Mouse (Mus musculus) right cerebral cortex, postnatal 14 days (tissue): ENCODE measurements around the gene Tnrc6a.

Source experiments
- DNase-seq: peaks from one replicate; pipeline ENCODE4 v3.0.0; 2022

The Tnrc6a gene

GRCm38 (mm10) chr7:123193201-123193600 is 69.5 kb downstream of the Tnrc6a start:
- no peak for DNase-seq

DNA sequence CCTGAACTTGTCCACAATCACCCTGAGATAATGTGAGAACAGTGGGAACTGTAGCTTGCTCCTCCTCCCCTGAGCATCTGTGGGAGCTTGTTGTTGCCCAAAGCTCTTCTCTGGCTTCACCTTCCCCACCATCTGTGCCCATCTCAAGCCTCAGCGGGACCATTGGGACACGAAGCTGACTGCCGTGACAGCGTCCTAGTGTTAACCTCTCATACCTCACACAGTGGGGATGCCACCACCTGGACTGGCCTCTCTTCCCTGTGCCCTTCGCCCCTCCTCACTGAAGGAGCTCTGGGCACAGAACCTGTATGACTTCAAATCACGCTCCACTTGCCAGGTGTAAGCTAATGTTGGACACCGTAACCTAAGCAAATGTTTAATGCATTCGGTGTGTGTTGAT is 71.0 kb downstream of the Tnrc6a start:
- DNase-seq, result no peak

- DNase-seq, result no peak
Measured at GRCm38 (mm10) chr7:123196432-123196831, 72.7 kb downstream of the Tnrc6a start.

- DNase-seq, result no peak
Measured at GRCm38 (mm10) chr7:123198695-123199094, 75.0 kb downstream of the Tnrc6a start.

GRCm38 (mm10) chr7:123199151-123199550 is 75.5 kb downstream of the Tnrc6a start:
- DNase-seq, result no peak

- DNase-seq, result no peak
Measured at GRCm38 (mm10) chr7:123199656-123200206, 76.0 kb downstream of the Tnrc6a start.

DNA sequence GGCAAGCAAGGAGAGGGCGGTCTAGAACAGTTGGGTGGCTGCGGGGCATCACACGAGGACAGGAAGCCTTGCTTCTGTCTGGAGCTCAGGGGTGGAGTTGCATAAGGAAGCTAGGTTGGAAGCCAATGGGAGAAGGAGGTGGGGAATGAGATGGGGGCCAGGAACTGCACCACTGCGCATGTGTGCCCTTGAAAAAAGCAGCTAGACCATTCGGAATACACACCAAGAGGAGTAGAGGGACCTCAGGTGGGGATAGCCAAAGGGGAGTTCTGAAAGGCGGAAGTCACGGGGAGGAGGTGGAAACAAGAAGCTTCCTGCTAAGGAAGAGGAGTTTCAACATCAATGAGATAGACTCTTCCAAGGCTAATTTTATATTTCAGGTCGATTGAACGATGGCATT is 77.0 kb downstream of the Tnrc6a start:
- no peak for DNase-seq

DNA sequence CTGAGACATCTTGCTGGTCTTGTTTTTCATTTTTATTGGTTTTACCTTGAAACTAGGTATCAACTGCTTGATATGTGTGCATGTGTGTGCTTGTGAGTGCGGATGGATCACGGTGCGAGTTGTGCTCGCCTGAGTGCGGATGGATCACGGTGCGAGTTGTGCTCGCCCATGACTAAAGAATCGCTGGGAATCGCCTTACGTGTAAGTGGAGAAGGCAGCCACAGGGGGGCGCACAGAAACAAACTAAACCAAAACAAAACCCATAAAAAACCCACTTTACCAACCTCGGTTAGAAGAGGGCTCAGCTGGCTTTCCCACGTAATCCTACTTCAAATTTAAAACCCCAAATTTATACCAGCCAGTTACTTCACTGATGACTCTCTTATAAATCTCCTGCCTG is 81.6 kb downstream of the Tnrc6a start:
- peak; percentile 76 for DNase-seq

DNA sequence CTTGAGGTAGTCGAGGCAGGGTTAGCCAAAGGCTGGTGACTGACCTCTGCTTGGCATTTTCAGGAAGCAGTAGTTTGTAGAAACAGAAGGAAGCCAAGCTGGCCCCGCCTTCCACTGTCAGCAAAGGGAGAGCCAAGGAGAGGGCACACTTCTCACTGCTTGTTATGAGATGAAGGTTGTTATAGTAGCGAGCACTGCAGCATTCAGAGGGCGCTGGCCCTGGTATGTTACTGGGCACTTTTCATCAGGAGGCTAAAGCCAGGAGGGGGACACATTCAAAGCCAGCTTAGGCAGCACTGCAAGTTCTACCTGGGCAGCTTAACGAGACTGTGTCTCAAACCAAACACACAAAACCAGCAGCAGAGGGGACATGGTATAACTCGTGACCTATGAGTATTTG is 83.9 kb downstream of the Tnrc6a start:
- DNase-seq, result no peak

GRCm38 (mm10) chr7:123209864-123210263 is 86.2 kb downstream of the Tnrc6a start:
- no peak for DNase-seq

DNA sequence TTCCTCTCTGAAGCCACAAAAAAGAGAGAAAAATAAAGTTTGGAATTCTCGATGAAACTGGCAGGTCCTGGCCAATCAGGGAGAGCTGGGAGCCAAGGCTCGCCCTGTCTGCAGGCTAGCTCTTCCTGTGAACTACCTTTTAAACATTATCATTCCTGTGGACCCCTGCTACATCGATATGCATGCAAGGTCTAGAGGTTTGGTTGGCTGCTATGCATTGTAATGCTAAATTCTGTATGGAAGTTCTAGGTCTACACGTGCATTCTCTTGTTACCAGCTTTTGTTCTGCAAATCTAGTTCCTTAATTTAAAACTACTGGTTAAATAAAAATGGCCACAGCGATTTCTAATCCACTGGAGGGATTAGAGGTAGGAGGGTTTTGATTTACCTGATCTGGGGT is 87.8 kb downstream of the Tnrc6a start:
- DNase-seq, result no peak

DNA sequence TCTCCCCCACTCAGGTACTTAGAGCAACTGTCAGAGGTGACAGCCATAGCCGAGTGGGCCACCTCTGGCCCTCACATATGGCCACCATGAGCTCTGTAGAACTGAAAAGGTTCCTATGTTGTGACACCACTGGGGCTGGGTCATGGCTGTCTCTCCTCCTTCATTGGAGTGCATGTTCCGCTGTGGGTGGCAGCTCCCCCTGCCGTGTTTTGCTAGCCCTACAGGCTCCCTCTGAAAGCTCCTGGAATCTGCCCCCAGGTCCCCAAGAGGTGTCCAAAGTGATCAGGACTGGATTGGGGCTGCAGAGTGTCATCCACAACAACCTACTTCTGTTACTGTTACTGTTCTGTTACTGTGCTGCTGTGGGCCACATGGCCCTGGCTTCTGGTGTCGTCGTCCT is 88.6 kb downstream of the Tnrc6a start:
- no peak for DNase-seq

DNA sequence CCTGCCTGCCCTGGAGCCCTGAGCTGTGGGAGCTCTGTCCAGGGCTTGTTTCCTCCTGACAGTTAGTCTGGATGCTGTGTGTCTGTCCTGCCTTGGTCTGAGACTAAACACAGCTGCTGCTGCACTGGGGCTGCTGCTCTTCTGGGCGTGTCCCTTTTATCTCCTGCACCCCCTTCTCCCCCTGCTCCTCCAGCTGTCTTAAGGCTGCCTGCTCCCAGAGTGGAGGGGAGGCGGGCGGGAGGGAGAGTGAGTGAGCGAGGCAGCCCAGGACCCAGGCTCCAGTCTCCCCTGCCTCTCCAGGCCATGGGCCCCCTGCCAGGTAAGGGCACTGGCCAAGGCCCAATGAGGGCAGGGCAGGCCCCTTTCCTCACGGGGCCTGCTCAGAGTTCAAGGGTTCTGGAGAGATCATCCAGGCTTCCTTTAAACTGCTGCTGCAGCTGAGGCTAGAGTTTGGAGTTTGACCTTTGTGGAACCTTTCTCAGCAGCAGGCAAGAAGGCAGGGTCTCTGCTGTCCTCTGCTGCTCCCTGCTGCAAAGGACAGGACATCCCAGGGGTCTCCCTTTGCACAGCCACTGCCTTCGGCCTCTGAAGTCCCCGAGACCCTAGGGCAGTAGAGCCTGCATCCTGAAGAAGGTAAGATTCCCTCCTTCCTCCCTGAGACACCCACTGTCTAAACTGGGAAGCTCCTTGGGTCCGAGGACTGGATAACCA is 90.8 kb downstream of the Tnrc6a start, which contains the start of gene Slc5a11:
TSS of gene Slc5a11 (plus strand) at position 416 of the 711 bp plus-strand sequence.
- DNase-seq, result no peak

- DNase-seq, result no peak
Measured at GRCm38 (mm10) chr7:123215138-123215537, 91.5 kb downstream of the Tnrc6a start.

DNA sequence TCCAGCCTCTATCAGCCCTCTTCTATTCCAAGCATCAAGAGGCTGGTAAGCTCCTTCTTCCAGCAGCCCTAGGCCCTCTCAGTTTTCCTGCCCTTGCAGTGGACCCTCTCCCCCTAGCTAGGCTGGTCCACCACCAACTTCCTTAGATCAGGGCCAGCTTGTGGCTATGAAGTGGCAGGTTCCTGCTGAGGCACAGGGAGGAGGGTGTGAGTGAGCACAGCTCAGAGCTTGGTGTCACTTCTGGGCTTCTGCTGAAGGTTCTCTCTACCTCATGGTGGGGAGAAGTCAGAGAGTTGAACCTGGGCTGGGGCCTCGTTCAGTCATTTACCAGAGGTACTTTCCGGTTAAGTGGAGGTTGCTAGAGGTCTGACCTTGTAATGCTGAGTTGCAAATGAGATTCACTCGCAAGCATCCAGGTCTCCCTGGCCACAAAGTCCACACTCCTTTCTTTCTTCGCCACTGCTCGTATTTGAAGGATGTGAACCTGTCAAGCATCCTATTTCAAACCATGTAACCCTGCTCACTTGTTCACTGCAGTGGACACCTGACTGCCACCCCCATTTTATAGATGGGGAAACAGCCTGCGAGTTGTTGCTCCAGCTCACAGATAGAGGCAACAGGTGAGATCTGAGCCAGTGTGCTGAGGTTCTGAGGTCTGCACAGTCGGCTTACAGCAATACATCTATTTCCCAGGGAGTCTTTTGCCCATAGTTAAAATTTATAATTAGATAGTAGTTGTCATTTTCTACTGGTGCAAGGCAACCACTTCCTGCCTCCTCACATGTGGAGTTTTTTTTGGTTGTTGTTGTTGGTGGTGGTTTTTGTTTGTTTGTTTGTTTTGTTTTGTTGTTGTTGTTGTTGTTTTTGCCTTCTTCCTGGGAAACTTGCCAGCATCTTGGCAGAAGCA is 94.0 kb downstream of the Tnrc6a start:
- no peak for DNase-seq

DNA sequence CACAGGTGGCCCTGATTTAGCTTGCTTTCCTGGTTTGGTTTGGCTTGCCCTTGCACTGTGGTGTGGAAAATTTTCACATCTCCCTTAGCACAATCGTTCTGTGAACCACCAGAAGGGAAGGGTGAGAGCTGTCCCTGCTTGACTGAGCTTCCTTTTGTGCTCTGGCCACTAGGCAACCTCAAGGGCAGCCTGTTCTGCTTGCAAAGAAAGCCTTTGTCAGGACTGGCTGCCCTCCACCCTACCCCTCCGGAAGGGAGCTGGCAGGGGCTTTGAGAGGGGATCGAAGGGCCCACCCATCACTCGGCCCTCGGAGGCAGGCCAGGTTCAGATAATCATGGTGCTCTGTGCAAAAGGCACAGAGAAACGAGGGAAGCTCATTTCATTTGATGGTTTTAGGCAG is 94.9 kb downstream of the Tnrc6a start:
- DNase-seq, result no peak

DNA sequence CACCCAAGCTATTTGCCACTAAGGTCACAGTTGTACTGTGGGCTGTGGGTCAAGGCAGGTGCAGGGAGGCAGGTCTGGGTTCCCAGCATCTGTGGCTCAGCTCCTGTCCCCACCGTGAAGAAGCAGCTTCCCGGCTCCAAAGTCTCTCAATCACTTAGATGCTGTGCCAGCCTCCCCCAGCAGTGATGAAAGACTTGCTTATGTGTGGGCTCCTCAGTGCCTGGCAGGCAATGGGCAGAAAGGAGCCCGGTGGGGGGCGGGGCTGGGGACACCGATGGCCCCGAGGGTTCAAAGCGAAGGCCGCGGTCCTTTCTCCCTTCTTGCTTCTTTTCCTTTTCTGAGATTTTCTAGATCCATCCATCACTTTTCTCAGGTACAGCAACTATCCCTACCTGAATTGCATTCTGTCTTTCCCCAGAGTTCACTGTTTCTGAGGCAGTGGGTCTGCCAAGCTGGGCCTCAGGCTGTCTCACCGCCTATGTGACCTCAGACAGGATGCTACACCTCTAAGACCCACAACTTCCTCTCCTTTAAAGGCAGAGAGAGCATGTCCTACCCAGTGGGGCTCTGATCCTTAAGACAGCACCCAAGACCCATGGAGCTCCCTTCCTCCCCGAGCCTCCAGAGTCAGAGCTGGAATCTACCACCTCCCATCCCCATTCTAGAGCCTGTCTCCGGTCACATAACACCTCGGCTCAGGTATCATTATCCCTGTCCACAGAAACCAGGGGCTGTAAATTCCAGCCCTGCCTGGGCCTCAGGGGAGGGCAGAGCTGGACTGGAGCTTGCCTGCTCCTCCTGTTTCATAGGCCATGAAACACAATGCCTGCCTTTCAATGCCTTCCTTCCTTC is 96.3 kb downstream of the Tnrc6a start:
- DNase-seq, result no peak

GRCm38 (mm10) chr7:123220633-123220942 is 96.9 kb downstream of the Tnrc6a start:
- DNase-seq, result no peak

- DNase-seq, result no peak
Measured at GRCm38 (mm10) chr7:123224076-123224475, 100.4 kb downstream of the Tnrc6a start.

DNA sequence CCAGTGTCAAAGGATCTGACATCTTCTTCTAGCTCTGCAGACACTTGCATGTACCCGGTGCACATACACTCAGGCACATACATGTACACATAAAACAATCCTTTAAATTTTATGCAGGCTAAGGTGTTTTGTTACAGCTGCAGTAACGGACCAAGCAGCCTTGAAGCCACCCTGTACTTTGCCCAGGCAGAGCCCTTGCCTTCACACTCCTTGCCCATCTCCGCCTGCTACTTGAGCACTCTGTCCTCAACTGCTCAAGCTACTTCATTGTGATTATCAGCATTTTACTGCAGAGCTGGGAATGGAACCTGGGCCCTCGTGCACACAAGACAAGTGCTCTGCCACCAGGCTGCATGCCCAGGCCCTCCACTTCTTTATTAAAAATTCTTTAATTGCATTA is 101.5 kb downstream of the Tnrc6a start:
- no peak for DNase-seq

GRCm38 (mm10) chr7:123235449-123235848 is 111.8 kb downstream of the Tnrc6a start:
- DNase-seq, result no peak

DNA sequence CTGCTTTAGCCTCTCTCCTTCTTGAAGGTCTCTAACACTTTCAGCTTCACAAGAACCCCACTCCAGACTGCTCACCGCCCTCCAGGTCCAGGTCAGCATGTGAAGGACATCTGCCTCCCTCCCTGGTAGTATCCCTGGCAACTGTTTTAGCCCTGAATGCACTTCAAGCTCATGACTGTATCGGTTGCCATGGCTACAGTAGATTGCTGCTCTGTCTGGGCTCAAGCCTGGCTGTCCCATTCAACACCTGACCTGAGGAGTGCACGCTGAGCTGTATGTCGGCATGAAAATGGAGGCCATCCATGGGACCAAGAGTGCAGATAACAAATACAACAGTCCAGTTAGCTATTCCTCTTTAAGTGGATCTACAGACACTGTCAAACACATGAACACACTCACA is 114.9 kb downstream of the Tnrc6a start:
- DNase-seq, result no peak

DNA sequence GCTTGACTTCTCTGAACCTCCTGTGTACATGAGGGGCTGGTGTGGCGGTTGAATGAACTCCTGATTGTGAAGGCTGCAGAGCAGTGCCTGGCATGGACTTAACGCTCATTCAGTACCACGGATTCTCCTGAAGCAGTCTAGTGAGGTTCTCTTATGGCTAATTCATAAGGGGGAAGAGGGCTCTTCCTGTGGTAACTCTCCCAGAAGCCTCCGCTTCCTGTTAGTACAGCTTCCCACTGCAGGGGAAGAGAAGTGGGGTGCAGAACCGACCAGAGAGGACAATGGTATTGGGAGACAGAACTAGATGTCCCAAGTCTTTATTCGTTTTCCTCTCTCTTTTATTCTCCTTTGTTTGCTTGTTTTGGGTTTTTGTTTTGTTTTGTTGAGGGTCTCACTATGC is 116.4 kb downstream of the Tnrc6a start:
- DNase-seq, result no peak
